Mouse (Mus musculus) c-Kit-positive CD71-positive TER-119-positive erythroid progenitor cells, embryonic 14.5 days (primary cell): ENCODE measurements around the gene Cxcl12.

ENCODE experiments used
- DNase-seq: peaks from one replicate; pipeline ENCODE4 v3.0.0-alpha.2; 2013; ENCODE audit warnings: low spot score

Cxcl12 gene

GRCm38 (mm10) chr6:117175113-117175793 lies 6.9 kb downstream of the Cxcl12 start:
- DNase-seq, result no peak

DNA sequence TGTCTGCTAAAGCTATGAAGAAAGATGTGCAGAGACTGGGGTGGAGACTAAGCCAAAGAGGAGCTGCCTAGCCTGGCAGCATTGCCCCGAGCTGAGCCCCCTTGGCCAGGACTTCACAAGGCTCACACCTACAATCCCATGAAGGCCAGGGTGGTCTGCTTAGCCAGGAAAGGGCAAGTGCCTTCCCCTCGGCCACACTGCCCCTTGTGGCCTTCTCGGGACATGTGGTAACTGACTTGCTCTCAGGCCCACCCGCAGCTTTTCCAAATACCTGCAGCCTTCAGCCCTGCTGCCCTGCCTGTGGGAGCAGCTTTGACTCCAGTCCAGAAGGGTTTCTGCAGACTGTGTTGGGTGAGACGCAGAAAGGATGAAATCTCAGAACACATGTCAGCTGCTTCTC lies 8.1 kb downstream of the Cxcl12 start:
- DNase-seq, result no peak

DNA sequence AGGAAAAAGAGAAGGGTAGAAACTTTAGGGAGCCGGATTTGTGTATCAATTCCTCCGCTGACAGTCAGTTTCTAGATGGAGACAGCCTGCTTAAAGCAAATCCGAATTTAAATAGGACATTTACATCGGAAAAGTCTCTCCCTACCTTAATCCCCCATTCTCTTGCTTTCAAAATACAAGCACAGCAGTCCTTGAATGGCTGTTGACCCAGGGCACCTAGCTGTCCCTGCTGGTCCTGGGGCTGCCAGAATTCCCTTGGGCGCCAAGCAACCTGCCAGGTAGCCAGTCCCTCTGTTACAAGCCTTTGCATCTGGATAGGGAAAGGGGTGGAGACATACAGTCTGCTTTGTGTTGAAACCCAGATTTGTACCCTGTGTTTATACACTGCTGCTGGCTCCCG lies 12.0 kb downstream of the Cxcl12 start:
- no peak for DNase-seq

DNA sequence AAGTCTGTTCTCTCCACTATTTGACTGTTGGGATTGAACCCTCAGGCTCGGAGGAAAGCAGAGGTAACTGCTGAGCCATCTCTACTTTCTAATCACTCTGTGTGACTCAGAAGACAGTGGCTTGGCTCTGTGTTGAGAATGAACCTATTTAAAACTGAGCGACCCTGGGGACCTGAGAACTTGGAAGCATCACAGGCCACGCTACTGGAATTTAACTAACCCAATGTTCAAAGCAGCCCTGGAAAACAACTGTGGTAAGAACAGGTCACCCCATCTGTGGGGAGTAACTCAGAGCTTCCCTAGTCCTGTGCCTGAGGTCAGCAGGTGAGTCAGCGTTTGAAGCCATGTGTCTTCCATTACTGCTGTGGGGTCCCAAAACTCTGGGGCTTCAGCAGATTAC lies 17.0 kb downstream of the Cxcl12 start:
- DNase-seq, result no peak

DNA sequence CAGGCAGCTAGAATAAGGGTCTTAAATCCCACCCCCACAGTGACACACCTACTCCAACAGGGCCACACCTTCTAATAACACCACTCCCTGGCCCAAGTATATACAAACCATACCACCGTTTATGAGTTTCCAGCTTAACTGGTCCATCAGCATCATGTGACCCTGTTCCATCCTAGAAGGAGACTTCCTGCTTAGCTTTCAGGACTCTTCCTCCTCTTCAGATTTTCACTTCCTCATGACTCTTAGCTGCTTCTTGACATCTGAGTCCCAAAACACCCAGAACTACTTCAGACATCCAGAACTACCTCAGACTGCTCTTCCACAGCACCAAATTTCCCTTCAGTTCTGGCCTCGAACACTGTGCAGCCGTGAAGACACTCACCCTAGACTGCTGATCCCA lies 22.1 kb downstream of the Cxcl12 start:
- DNase-seq, result no peak

DNA sequence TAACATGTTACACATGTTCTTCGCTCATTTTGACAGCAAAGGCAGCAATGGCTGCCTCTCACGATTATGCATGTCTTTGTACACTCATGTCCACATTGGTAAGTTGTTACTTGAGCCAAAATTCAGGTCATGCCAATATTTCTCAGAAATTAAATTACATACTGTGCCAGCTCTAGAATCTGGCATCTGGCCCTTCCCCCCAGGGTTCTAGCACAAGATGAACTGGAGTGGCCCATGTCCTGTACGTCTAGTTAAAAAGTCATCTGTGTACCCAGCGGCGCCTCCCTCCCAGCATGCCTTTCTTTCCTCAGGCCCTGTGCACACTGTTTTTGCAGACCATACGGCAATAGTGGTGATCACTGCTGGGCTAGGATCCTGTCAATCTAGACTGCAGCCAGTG lies 23.4 kb downstream of the Cxcl12 start:
- DNase-seq, result no peak

- no peak for DNase-seq
Measured at GRCm38 (mm10) chr6:117192678-117193077, 24.3 kb downstream of the Cxcl12 start.

- no peak for DNase-seq
Measured at GRCm38 (mm10) chr6:117195270-117195669, 26.9 kb downstream of the Cxcl12 start.

- no peak for DNase-seq
Measured at GRCm38 (mm10) chr6:117198871-117199270, 30.5 kb downstream of the Cxcl12 start.

DNA sequence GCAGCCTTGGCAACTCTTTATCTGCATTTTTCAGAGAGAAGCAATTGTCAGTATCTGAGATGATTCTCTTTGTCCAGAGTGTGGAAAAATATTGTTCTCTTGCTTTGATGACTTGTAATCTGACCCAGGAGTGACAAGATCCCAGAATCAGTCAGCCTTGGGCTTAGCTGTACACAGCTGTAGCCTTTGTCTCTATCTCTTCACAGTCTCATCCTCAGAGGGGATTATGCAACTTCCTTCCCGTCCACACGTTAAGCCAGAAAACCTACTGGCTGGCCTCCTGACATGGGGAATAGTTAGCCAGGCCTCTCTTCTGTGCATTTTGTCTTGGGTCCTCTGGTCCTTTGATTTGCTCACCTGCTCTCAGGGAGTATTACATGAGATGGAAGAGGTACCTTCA lies 31.4 kb downstream of the Cxcl12 start:
- DNase-seq, result no peak

- no peak for DNase-seq
Measured at GRCm38 (mm10) chr6:117200916-117201315, 32.6 kb downstream of the Cxcl12 start.

DNA sequence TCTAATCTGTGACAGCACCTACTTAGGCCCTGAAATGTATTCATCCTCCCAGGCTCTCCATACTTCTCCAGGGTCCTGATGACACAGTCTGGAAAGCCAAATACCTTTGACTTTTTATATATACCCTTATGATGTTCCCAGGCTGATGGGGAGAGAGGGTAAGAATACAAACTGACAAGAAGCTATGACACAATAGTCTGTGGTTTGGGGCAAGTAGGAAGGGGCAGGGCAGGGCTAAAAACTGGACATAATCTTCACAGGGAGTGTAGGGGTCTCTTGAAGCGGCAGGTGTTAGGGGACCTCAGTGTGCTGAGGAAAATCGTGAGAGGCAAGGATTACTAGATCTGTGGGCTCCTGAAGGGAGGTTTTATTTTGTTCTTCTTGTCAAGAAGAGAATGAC lies 33.1 kb downstream of the Cxcl12 start:
- no peak for DNase-seq

DNA sequence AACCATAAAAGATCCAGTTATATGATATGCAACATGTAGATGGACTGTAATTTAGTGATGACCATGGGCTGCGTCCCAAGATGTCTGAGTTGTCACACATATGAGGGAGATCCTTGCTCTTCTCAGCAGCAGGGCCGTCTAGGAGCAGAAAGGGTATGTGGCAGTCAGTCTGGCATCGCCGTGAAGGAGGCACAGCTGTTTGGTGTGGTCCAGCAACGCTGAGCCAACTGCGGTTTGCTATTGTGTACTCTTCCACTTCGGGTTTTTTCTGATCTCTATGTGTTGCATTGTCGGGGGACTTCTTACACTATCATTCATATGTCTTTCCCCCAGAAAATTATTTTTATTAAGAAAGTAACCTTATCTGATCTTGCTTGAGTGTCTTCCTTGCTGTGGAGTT lies 33.5 kb downstream of the Cxcl12 start:
- no peak for DNase-seq

DNA sequence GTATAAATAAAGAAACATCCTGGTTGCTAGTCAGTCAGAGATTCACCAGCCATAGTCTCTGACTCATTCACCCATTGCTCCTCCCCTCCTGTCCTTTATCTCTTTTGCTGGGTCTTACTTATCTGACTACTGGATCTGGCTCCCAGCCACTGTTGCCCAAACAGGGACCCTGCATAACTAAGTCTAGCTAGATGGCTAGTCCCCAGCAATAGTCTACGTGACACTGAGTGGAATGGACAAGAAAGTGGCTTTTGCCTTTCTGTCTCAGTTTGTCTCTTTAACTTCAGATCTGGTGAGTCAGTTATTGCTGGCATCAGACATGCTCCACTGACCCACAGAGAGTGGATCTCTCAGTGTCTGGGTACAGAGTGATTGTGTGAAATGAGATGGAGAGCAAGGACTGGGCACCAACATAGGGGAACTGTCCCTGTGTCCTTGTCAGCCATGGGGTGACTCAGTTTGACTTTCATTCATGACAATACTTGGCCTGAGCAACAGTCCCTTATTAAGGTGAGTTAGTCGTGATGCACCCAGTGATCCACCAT lies 34.6 kb downstream of the Cxcl12 start:
- no peak for DNase-seq

- no peak for DNase-seq
Measured at GRCm38 (mm10) chr6:117204112-117204511, 35.8 kb downstream of the Cxcl12 start.

DNA sequence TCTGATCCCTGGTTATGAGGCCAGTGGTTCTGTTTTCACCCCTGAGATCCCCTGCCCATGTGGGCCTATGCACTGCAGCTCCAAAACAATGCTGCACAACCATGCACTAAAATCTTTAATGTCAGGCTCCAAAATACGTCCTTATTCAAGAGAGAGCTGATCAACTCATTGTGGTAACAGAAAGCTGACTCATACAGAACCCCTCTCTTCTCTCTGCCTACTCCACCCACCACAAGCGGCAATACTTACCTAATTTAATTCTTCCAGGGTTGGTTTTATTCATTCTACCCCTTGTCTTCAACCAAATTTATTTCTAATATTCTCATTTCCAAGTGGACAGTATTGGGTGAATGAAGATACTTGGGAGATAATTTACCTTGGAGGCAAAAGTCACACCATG lies 38.5 kb downstream of the Cxcl12 start:
- no peak for DNase-seq

DNA sequence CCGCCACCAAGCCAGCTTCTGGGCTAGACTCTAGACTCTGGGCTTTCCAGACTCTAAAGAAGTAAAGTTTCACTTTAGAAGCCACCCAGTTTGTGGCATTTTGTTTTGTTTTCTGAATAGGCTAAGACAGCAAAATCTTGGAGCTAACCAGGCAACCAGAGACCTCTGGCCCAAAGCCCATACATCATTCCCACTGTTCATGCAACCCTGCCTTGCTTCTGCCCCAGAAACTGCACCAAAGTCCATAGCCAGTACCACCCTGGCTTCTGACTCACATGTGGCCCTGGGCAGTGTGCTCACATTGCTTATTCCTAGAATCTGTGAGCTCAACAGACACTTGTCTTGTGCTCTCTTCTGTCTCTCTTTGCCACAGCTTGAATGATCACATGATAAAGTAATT lies 39.0 kb downstream of the Cxcl12 start:
- DNase-seq, result no peak

DNA sequence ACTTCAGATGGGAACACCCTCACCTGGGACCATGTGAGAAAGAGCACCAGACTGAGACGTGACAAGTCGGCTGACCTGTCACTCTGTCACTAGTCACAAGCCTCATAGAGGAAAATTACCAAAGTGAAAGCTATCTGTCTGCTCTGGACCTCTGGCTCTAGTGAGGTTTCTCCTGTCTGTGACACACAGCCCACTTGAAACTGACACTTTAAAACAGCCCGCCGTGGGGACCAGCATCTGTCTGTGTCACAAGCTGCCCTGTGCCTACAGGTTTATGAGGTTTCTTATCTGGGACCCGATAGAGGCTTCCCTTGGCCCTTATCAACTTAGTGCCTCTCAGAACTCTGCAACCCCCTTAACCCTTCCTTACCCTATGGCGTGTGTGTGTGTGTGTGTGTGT lies 41.8 kb downstream of the Cxcl12 start:
- DNase-seq, result no peak

GRCm38 (mm10) chr6:117210536-117210935 lies 42.2 kb downstream of the Cxcl12 start:
- no peak for DNase-seq

DNA sequence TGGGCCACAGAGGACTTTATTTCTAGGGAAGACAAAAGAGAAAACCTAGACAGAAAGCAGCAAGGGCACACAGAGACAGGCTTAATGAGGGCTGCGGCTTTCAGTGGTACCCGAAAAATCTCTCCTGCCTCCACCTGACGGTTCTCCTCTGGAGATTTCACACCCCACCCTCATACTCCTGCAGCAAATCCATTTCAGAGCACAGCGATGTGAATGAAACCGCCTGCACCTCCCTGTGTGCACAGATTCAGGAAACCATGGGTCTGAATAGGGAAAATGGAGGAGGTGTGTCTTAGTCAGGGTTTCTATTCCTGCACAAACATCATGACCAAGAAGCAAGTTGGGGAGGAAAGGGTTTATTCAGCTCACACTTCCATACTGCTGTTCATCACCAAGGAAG lies 46.2 kb downstream of the Cxcl12 start:
- no peak for DNase-seq

DNA sequence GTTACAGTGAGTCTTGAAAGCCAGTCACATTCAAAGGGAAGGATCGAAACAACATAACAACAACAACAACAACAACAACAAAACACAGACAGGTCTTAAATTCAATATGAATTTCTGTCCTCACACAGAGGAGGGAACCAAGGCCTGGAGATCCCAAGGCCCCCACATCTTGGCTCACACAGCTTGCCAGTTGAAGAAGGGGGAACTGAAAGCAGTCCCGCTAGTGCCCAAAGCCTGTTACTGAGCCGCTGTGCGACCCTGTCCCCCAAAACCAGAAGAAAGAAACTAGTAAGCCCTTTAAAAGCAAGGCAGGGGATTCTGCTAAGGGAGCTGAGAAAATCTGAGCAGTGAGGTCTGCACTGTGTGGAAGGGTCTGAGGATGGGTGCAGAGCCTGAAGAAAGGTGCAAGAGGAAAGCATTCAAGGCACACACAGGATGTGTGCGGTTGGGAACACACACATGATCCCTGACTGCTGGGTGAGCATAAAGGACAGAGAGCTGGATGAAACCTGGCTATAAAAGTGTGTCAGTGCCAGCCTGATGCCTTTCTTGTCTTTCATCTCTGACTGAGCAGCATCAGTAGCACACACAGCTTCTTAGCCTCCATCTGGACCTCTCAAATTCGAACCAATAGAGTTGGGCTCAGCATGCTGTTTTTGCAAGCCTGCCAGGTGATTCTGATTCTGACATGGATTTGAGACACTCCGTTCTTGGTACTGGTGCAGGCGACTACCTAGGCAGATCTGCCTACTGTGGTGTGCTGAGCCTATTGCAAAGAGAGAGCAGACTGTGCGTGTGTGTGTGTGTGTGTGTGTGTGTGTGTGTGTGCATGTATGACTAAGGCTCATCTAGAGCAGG lies 50.3 kb downstream of the Cxcl12 start:
- DNase-seq, result no peak

DNA sequence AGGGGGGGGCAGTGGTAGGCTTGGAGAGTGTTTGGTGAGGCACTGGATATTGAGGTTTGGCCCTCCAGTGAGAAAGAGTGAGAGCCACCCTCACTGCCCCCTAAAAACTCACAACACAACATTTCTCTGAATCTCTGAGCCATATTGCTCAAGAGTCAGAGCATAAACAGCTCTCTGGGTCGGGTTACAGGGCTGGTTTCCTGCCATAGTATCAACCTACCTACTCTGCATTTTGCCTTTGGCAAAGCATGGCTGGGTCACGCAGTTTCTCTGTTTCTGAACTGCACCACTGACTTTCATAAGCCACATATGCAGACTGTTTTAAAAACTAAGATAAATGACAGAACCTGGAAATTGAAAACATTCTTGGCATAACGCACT lies 51.0 kb downstream of the Cxcl12 start:
- no peak for DNase-seq

DNA sequence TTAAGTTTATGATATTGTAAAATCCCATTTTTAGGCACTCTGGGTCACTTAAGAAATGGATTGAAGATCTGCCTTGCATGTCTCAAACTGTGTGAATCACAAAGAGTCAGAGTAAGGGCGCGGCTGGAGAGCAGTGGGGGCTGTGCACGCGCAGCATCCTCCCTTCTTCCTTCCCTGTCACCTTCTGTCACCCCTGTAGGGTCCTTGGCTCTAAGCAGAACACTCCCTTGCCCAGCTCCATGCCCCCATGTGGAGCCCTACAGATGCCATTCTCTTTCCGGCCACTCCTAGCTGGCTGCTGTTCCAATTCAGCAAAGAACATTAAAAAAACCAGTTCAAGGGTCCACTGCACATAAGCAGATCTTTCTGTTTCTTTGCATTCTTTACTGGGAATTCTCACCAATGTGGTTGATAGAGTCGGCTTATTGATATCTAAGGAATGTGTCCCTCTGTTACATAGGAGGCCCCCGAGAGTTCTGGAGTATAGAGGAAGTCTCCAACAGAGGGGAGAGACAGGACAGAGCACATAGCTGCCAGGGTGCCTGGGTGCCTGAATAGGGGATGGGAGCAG lies 51.7 kb downstream of the Cxcl12 start:
- DNase-seq, result no peak
